Comparison of ENCODE assay signal across 10 mouse cellular contexts in the genomic region with DNA sequence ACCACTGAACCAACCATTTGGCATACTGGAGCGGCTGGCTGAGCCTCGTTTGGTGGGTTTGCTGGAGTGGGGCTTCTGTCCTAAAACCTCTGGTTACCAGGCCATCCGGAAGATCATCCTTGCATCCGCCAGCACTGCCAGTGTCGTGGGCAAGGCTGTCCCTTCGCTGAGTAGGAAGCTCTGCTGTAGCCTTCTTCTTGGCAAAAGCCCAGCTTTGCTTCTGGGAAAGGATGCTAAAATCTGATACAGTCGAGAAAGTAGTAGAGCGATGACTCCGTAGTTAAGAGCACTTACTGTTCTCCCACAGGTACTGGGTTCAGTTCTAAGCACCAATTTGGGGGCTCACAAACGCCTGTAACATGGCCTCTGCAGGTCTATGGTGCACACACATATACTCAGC. TPM values are rescaled to one million over a fixed set of nuclear protein-coding genes. Genes with fewer than 3 reads are reported as not detected.
DNase-seq lines count a peak whose midpoint lies in the region; ATAC-seq and TF ChIP-seq lines count a peak whose summit lies in the region.
"Had no signal": no experiment of that assay in that cellular context is flagged by ENCODE, and none has a peak within 500 bp of the region (broad histone marks: within the 10 kb centered on the region; RNA-seq: fewer than 3 reads in every experiment).

No protein-coding gene starts in this region.

- TF ChIP-seq CTCF in kidney, adult 2 months (conservative IDR thresholded peaks at IDR 0.05; ENCODE audit: insufficient read depth, insufficient read length, low read depth, low read length), result no peak
- no peak for TF ChIP-seq CTCF in bone marrow macrophage, adult 2 months (IDR thresholded peaks at IDR 0.05; ENCODE audit: low read depth, low read length)
- TF ChIP-seq CTCF in heart, postnatal 0 days (IDR thresholded peaks at IDR 0.05; ENCODE audit: low read depth), result no peak

- TF ChIP-seq POLR2A in kidney, adult 2 months (IDR thresholded peaks at IDR 0.05; ENCODE audit: low read depth, low read length), result no peak
- no peak for TF ChIP-seq POLR2A in bone marrow macrophage, adult 2 months (IDR thresholded peaks at IDR 0.05; ENCODE audit: borderline replicate concordance, low read depth, low read length)

- no peak overlapping the region for H3K9ac ChIP-seq in heart, postnatal 0 days (replicated peaks; ENCODE audit: low read depth, low read length)

- DNase-seq in kidney, adult 2 months, result peak; percentile 18
- no peak for DNase-seq in kidney, adult 18-20 months
- DNase-seq in heart, postnatal 0 days (ENCODE audit: low spot score), result no peak
- DNase-seq in lung, postnatal 14 days, result peak; percentile 46
- no peak for DNase-seq in thymus, postnatal 25 days
- DNase-seq in adrenal gland, postnatal 36 days, result no peak
- DNase-seq in cerebellum, postnatal 4 days (ENCODE audit: low spot score in 2 of 2), result no peak
- DNase-seq: cerebellum, postnatal 25 days had no signal

- no peak for ATAC-seq in heart, postnatal 0 days (ENCODE audit: insufficient read depth, low read depth)

- H3K27ac ChIP-seq in kidney, adult 2 months (ENCODE audit: insufficient read depth, low read depth, low read length), result no peak overlapping the region
- peak overlapping the region; percentile 50 for H3K27ac ChIP-seq in bone marrow macrophage, adult 2 months (ENCODE audit: insufficient read depth, low read depth, low read length)
- peak overlapping the region; percentile 88 for H3K27ac ChIP-seq in heart, postnatal 0 days (ENCODE audit: low read depth)

- no peaks in the 10 kb centered on the region for H3K9me3 ChIP-seq in heart, postnatal 0 days (replicated peaks; ENCODE audit: control insufficient read depth, low read length)
- H3K9me3 ChIP-seq: G1E had no signal

- no peaks in the 10 kb centered on the region for H3K36me3 ChIP-seq in kidney, adult 2 months (ENCODE audit: control insufficient read depth, insufficient read depth, low read length)
- no peaks in the 10 kb centered on the region for H3K36me3 ChIP-seq in heart, postnatal 0 days (replicated peaks; ENCODE audit: control insufficient read depth, insufficient read depth, low read length)
- H3K36me3 ChIP-seq: G1E had no signal

- H3K27me3 ChIP-seq in kidney, adult 2 months (replicated peaks; ENCODE audit: control insufficient read depth, insufficient read depth, low read length), result no peaks in the 10 kb centered on the region
- H3K27me3 ChIP-seq in heart, postnatal 0 days (ENCODE audit: control insufficient read depth, insufficient read depth, low read length), result no peaks in the 10 kb centered on the region

- H3K4me2 ChIP-seq in heart, postnatal 0 days (ENCODE audit: low read depth, low read length), result peak overlapping the region; percentile 54

- WGBS in kidney, adult 2 months, result 59% methylated on average over 10 of the region's 10 CpGs
- 34% methylated on average over 10 of the region's 10 CpGs for WGBS in heart, postnatal 0 days

- no peak for TF ChIP-seq EP300 in heart, postnatal 0 days (IDR thresholded peaks at IDR 0.05; ENCODE audit: low read depth)

- no peak overlapping the region for H3K4me3 ChIP-seq in kidney, adult 2 months (ENCODE audit: insufficient read depth, low read depth, low read length)
- H3K4me3 ChIP-seq in bone marrow macrophage, adult 2 months (ENCODE audit: insufficient read depth, low read length), result peak overlapping the region; percentile 8; the same call in 1 of the 2 replicates
- H3K4me3 ChIP-seq in heart, postnatal 0 days (ENCODE audit: low read depth, low read length), result peak overlapping the region; percentile 31

- H3K4me1 ChIP-seq in kidney, adult 2 months (ENCODE audit: control insufficient read depth, insufficient read depth, low read length), result no peaks in the 10 kb centered on the region
- H3K4me1 ChIP-seq in bone marrow macrophage, adult 2 months (ENCODE audit: control insufficient read depth, insufficient read depth, low read length), result peaks cover 30% of the 10 kb centered on the region
- peaks cover 17% of the 10 kb centered on the region; the same call in 1 of the 2 replicates for H3K4me1 ChIP-seq in heart, postnatal 0 days (ENCODE audit: control insufficient read depth, insufficient read depth)

RNA-seq across cellular contexts. Expression of gene Sipa1l1, which starts 47.2 kb away (rescaled TPM):
- 34.0 and 34.1 TPM in 2 replicates for polyA plus RNA-seq in kidney, adult 2 months (2012; rRNA removed)
- polyA plus RNA-seq in bone marrow macrophage, adult 2 months (2012; ENCODE audit: insufficient read depth, insufficient read length, missing spikeins), result 16.7 and 17.2 TPM in 2 replicates
- 17.1 and 18.4 TPM in 2 replicates for total RNA-seq in heart, postnatal 0 days (2014; rRNA removed; ENCODE audit: low replicate concordance)
- 6.6 and 7.0 TPM in 2 replicates for polyA plus RNA-seq in heart, postnatal 0 days (2015; fragmentation: Nextera tagmentation; extraction: Ambion mirVana)
- 10 to 100 TPM; 24.3 to 26.9 TPM for total RNA-seq in adrenal gland, postnatal 36 days (2021)

Comparison
In these comparisons a context has a peak if more than half of its experiments do, and no peak if none do; other contexts are left out.
1. DNase-seq: peak in kidney, adult 2 months (single experiment) and lung, postnatal 14 days (single experiment); none in kidney, adult 18-20 months (single experiment), heart, postnatal 0 days (single experiment), thymus, postnatal 25 days (single experiment), adrenal gland, postnatal 36 days (0 of 2) and cerebellum, postnatal 4 days (0 of 2).